Mouse (Mus musculus) ES-Bruce4 (cell line): Measurements from ENCODE around the gene Slc34a3.

ENCODE experiments used
- CTCF ChIP-seq: IDR thresholded peaks from one replicate; pipeline ENCODE4 v1.8.1; 2011; ENCODE audit warnings: low read depth, low read length
- EP300 ChIP-seq: IDR thresholded peaks from 2 replicates; pipeline ENCODE4 v1.6.1; 2011; ENCODE audit warnings: low read depth, low read length; ENCODE audit not compliant: insufficient read depth
- POLR2A ChIP-seq: IDR thresholded peaks from one replicate; pipeline ENCODE4 v1.8.1; 2011; ENCODE audit warnings: low read length; ENCODE audit not compliant: insufficient read depth

- TF ChIP-seq POLR2A (no peak), CTCF (no peak), EP300 (no peak)
These were observed 522 bp upstream of the Slc34a3 start for GRCm38 (mm10) chr2:25234551-25235220.
